Mouse (Mus musculus) T-helper 17 cell (primary cell): ENCODE measurements at regions not wholly inside any gene's neighbourhood (a gene's known extent, or its start where the extent isn't known, plus 50 kb on each side); places are given as distances from the start of the nearest gene placed in this dataset.

Experiments
- in situ Hi-C, 2 experiments: fragments of 300-600 bp; cut with MboI, MseI; formaldehyde crosslinking; loops; 1 replicate in 1 of 2; 2 replicates in 1 of 2; pipeline ENCODE4 v1.15.1; 2025; ENCODE audit warnings: high pct_unique_total_duplicates in 2 of 2

DNA sequence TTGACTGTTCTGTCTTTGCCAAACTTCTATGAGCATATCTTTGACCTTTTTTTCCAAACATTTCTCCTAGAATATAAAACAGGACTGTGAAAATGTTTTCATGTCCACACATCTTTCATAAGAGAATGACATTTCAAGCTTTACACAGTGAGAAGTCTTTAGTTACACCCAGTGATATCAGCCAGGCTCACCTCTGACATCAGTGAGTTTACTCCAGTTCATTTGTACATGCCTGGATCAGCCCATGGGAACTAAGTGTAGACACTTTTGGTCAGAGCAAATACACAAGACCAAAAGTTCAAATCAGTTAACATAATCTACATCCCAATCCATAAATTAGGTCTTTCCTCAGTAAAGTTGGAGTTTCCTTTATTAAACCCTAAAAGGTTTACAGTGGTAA lies 171.4 kb downstream of the Gm13691 start:
- in situ Hi-C loops: no loop called here

DNA sequence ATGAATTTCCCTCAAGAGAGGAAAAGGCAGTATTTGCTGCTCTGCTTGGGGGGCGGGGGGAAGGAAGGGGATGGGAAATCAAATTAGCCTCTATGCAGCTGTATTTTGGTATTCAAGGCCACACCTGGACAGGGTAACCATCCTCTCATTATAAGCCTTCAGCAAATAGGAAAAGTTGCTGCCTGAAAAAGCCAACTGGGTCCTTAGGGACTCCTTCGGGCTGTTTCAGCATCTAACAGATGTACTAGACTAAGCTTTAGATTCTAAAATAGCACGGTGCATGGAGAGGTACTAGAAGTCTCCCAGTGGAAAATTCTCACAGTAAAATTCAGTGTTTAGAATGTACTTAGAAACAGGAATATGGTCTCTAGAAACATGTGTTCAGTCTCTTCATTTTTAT lies 183.1 kb downstream of the Gm13691 start:
- in situ Hi-C loops: no loop called here

DNA sequence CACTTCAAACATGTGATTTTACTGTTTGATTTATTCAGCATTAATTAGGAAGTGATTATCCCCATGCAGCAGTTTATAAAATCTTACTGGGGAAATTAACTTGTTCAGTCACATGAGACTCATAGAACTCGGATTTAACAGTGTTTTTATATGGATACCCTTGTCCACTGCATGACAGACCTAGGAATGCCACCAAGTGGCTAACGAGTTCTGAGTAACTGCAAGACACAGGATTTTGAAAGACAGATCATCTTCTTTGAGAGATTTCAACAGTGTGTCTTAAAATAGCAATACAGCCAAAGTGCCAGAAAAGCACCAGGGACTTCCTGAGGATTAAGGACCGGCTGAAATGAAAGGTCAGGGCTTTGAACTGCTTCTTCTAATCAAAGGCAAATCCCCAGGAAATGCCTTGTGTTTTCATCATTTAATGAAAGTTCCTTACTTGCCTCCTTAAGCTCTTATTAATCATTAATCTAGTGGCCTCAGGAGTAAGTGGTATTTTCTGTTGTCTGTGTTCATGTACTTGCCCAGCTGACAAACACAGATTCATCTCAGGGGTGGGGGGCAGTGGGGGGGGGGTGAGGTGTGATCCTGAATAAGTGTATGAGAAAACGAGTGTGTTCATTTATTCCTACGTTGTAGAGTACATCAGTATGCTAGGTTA lies 193.4 kb downstream of the Gm13691 start:
- in situ Hi-C loops: loop anchor here in 1 of 2 experiments (10.0 kb wide), 1 partner anchor 61 kb away; no protein-coding TSS in a partner anchor

DNA sequence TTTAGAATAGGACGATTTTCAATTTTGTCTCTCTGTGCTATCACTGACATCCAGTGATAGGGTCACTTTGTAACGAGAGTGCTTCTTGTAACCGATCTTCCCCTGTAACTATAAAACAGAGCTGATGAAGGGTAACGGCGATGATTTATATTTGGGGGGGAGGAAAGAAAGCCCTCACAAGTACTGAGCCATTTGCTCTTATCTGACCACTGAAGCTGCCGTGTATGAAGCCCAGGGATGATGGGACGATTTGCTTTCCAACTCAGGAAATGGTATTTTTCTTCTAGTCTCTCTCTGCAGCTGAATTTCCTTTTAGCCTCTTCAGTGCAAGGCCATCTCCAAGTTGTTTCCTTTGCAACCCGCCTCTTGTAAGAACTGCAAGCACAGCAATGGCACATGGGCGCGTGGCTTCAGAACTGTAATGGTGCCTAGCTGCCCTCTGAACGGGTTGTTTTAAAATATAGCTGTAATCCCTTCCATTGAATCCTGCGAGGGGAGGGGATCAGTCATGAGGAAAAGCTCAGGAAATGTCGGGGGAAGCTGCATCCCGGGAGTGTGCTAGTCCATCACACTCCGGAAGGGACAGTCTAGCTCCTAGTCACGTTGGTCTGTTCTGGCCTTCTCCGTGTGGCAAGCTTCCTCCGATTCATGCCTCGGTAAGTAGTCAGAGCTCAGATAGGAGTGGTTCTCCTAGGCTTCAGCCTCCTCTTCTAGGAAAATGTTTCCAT lies 194.1 kb downstream of the Gm13691 start:
- in situ Hi-C loops: loop anchor here in 1 of 2 experiments (10.0 kb wide), 1 partner anchor 60 kb away; no protein-coding TSS in a partner anchor

DNA sequence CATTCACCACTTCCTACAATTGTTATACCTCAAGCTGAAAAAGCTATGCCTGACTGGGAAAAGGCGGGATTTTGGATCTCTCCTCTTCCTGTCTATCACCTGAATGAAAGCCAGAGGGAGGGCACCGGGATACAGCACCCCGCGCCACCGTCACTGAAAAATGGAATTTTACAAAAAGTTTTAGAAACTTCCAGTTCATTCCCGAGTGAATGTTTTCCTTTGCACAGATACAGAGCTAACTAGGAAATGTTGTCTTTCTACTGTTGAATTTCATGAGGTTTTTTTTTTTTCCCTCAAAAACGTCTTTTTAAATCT lies 194.6 kb downstream of the Gm13691 start:
- in situ Hi-C loops: loop anchor here in 1 of 2 experiments (10.0 kb wide), 1 partner anchor 60 kb away; no protein-coding TSS in a partner anchor

DNA sequence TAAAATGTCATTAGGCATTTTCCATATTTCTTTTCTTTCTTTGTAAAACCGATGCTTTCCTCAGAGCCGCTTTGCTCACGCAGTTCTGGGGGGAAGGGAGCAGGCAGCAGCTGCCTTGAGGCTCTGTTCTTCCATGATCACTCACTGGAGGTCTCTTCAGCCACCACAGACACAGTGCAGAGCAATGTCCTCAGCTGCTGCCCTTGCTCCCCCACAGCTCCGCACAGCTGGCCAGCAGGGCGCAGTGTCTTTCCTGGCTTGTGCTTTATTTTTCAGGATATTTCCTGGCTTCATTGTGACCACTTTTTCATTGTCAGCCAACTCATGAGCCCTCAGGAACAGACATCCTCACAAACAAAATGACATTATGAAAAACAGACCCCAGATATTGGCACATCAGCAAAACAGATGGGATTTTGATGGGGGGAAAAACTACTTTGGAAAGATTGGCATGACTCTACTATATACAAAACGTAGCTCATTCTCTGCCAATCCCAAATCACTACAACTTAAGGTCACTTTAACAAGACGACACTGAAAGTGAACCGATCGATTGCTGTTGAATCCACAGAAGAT lies 195.9 kb downstream of the Gm13691 start:
- in situ Hi-C loops: loop anchor here in 1 of 2 experiments (10.0 kb wide), 1 partner anchor 59 kb away; no protein-coding TSS in a partner anchor

DNA sequence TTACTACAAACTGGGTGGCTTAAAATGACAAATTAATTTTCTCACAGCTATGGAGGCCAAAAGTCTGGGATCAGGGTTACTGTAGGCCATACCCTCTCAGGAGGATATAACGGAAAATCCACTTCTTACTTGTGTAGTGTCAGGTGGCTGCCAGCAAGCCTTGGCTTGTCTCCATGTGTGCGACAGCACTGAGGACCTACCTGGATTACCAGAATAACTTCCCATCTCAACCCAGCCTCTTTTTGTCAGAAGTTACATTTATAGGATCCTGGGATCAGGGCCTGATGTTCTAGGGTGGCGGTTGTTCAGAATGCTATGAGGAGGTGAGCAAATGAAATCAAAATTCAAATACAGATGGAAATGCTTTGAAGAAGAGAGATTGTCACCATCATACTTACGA lies 197.1 kb downstream of the Gm13691 start:
- in situ Hi-C loops: loop anchor here in 1 of 2 experiments (10.0 kb wide), 1 partner anchor 57 kb away; no protein-coding TSS in a partner anchor

DNA sequence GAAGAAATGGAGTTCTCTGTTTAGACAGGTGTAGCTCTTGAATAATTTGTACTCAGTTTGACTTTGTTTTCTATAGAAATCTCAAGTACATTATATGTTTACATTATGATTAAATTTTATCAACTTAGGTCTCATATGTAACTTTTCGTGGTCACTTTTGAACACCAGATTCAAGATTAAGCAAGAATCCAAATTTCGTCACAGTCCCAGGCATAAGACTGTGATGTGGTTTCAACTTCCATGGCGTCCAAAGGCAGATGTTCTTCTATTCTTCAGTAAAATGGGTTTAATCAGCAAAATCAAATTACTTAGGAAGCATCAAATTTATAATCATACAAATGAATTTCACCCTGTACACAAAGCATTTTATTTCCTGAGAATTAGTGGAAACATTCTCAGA lies 198.9 kb downstream of the Gm13691 start:
- in situ Hi-C loops: loop anchor here in 1 of 2 experiments (10.0 kb wide), 1 partner anchor 55 kb away; no protein-coding TSS in a partner anchor

DNA sequence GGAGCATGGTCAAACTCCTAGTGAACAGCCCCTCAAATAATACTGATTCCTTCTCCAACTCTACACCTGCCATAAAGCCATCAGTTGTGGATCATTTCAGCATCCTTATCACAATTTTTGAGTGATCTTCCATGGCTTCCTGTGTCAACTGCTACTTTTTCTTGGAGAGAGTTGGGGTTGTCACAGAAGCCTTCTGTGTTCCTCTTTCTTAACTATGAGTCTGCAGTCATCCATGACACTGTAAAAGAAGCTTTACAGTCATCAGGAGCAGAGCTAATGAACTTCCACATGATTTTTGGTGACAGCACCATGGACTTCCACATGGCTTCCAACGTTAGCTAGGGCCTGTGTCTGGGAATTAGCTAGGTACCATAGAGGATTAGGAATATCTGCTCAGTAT lies 208.1 kb downstream of the Calcrl start:
- in situ Hi-C loops: no loop called here

DNA sequence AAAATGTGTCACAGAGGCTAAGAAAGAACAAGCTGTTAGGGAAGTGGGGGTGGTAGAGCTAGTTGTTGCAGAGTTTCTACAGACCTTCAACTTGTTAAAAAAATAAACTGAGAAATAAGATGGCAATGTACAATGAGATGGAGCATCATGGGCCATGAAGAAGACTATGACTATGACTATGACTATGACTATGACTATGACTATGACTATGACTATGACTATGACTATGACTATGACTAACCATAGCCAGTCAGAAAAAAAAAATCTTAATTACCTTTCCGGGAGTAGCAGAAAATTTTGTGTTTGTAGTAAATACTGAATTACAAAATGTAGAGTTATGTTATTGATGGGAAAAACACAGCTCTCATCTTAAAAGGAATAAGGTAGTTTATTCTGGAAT lies 203.2 kb downstream of the Calcrl start:
- in situ Hi-C loops: loop anchor here in 1 of 2 experiments (5.0 kb wide), 2 partner anchors 165 to 495 kb away; no protein-coding TSS in a partner anchor

DNA sequence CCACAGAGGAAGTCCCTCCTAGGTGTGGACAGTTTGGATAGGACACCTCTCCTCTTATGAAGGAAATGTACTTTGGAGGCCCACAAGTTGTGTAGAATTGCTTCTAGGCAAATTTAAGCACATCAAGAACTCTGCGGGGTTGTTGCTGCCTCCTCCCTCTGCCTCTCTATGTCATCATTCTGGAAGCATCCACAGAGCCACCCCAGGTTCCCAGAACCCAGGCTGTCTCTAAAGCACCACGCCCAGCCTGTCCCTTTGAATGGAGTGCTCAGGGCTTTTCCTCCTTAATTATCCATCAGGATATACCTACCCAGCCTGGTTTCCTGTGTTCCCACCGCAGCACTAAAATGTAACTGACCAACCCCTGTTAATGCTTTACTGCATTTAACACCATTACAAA lies 195.4 kb downstream of the Calcrl start:
- in situ Hi-C loops: loop anchor here in 1 of 2 experiments (25.0 kb wide), 1 partner anchor 542 kb away; no protein-coding TSS in a partner anchor

DNA sequence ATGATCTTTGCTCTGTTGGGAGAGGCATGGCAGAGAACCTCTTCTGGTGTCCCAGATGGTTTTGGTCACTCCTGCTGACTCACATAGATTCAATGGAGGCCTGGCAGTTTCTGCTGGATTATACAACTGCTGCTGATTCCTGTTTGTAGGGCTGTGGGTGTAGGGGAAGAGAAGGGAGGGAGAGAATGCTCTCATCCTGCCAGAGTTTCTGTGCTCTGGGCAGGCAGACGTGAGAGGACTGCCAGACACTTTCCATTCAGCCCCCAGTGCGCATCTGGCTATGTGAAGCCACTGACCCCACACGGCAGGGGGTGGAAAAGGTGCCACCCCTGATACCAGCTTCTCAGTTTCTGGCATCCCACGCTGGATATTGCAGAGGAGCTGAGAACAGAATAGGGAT lies 189.6 kb downstream of the Calcrl start:
- in situ Hi-C loops: loop anchor here in 1 of 2 experiments (25.0 kb wide), 1 partner anchor 548 kb away; no protein-coding TSS in a partner anchor

DNA sequence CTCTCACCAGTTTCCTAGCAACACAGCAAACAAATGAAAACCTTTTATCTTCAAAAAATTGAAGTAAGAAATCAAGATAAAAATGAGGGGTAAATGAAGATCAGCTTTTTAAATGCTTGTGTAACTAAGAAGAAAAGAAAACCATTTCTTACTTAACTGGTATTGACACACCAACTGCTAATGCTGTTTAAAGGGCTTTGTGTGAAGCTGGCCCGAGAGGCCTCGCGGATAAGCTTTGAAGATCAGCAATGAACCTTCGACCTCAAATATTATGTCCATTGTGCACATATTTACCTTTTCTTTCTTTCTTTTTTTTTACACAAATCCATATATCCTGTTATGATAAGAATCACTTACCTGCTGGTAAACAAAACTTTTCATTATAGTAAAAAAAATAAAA lies 184.0 kb downstream of the Calcrl start:
- in situ Hi-C loops: loop anchor here in 1 of 2 experiments (10.0 to 25.0 kb wide), 2 partner anchors 56 to 554 kb away; no protein-coding TSS in a partner anchor

DNA sequence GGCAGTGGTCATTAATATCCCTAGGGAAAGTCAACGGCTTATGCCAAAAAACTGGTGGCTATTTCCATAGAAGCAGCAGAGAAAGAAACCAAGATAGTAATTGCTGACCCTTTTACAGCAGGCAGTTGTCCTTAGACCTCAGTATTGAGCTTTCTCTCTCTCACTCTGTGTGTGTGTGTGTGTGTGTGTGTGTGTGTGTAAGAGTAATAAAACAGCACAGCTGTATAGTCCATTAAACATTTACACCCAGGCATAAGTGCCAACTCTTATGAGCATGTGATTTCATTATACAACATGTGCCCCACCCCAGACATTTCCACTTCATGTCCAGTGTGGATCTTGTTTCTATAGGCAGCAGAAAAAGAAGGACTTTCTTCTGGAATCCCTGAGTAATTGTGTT lies 183.2 kb downstream of the Calcrl start:
- in situ Hi-C loops: loop anchor here in 1 of 2 experiments (10.0 to 25.0 kb wide), 2 partner anchors 57 to 555 kb away; no protein-coding TSS in a partner anchor

DNA sequence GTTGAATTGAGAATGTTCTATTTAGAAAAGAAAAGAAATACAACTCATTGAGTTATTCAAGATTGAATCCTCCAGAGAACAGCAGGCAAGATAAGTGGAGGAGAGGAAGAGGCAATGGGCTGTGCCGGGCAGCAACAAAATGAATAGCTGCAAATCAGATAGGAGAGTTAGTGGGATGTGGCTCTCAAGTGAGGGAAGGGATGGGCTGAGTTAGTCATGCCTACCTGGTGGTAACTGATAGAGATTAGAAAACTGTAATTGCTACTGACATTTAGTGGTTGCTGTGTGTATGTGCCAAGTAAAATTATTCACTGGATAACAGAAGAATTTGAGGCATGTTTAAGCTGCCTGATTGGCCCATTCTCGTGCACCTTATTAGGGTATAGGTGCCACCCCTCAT lies 179.3 kb downstream of the Calcrl start:
- in situ Hi-C loops: loop anchor here in 1 of 2 experiments (10.0 to 25.0 kb wide), 2 partner anchors 61 to 559 kb away; no protein-coding TSS in a partner anchor

DNA sequence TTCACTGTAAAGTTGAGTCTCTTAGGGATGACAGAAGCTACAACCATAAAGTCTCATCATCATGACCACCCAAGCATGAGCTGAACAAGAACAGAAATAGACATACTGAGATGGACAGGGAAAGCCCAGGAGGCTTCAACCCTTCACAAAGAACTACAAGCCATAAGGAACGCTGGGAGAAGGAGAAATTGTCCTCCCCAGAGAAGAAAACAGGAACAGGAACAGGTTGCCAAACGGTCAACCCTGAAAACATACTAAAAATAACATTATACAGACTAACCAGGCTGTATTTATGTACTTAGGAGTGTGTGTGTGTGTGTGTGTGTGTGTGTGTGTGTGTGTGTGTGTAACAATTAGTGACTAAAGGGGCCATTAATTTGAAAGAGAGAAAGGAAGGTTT lies 178.6 kb downstream of the Calcrl start:
- in situ Hi-C loops: loop anchor here in 1 of 2 experiments (10.0 to 25.0 kb wide), 2 partner anchors 62 to 559 kb away; no protein-coding TSS in a partner anchor

DNA sequence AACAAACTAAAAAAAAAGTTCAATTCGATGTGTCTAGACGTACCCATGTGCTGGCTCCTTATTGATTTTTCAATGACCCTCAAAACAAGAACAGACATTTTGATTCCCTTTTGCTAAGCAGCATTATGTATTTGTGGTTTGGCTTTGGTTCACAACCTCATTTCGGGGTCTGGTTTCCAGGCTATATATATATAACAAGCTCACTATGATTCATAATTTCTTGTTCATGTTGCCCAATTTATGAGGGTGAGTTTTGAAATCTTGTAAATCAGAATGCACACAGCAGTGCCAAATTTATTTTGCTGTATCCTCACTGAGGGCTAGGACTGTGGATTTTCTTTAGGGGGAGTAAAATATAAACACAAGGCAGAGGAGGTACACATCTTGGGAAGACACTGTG lies 177.0 kb downstream of the Calcrl start:
- in situ Hi-C loops: loop anchor here in 1 of 2 experiments (10.0 to 25.0 kb wide), 2 partner anchors 63 to 561 kb away; no protein-coding TSS in a partner anchor

DNA sequence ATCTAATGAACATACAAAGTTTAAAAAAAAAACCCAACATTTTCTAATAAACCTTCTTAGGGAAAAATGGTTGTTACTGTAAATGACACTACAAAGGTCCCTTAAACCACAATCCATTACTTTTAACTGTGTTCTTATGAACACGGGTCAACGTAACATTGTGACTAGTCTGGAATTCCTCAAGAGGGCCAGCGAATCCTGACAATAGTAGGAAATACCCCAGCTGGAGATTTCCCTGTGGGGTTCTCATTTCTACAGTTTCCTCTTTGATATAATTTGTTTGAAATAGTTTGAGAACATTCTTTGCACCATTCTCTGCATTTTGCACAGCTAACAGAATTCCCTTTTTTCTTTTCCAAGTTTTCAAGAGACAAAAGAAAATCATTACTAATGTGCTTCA lies 175.3 kb downstream of the Calcrl start:
- in situ Hi-C loops: loop anchor here in 1 of 2 experiments (10.0 to 25.0 kb wide), 2 partner anchors 65 to 563 kb away; no protein-coding TSS in a partner anchor

DNA sequence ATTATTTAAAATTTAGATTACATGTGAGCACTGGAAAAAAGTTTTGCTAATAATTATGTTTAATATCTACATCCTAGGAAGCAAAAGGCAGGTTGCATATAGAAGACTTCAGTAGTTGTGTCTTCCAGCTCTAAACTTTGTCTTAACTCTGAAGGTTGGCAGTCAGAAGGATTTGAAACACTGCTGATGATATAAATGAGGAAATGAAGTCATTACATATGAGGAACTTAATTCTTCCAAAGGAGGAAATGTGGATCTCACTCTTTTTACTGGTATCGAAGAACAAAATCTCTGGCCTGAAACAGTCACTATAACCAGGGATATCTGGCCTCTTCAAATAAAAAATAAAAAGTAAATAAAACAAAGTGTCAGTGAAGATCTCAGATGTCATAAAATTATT lies 173.1 kb downstream of the Calcrl start:
- in situ Hi-C loops: no loop called here

DNA sequence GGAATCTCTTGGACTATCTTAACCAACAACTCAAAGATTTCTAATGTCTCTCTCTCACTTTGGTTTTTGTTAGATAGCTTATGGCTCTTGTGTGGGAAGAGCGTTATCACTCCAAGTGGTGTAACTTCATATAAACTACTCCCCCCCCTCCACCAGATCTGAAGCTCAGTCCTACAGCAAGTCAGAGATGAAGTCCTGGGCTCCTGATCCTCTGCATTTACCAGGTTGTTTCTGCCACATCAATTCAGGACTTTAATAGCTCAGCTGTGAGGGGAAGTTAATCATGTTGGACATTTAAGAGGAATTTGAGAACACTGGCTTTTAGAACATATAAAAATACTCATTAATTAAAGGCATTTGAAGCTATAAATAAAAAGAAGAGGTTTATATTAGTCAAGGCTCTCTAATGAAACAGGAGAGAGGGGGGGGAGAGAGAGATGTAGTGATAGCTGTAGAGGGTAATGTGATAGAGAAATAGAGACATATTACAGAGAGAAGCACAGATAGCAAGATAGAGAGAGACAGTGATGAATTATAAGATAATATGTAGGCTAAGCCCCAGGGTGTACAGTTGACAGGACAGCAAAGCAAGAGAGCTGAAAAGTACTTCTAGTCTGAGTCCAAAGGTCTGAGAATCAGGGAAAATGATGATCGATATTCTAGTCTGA lies 166.7 kb downstream of the Calcrl start:
- in situ Hi-C loops: no loop called here

DNA sequence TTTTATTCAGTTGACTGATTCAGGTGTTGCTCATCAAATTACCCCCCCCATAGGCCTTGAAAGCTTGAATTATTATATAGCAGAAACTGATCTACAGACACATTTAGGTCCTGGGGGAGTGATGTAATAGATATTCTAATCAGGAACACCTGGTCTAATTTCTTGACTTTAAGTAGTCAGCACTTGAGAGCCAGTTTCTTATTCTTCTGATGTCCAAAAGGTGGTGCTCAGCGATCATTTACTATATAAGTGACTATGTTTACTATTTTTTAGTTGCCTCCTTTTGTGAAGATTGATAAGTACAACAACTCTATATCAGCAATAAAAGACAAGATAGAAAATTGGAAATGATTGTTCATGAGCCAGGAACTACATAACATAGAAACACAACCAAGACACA lies 166.0 kb downstream of the Calcrl start:
- in situ Hi-C loops: no loop called here
